Mouse (Mus musculus) adrenal gland, adult 18-20 months (tissue): ENCODE results near the gene Angptl7. TPM values are rescaled to one million over a fixed set of nuclear protein-coding genes. Genes with fewer than 3 reads are reported as not detected.
A peak's percentile ranks its signal among the peaks of the same experiment; 100 is the strongest.

Source experiments
- DNase-seq, 2 experiments: peaks; one replicate each; pipeline ENCODE4 v3.0.0; 2021 to 2022; ENCODE audit warnings: low spot score in 2 of 2
- long read RNA-seq, 2 experiments: library from polyadenylated mRNA; stranded (forward); transcript quantifications; one replicate each; pipeline ENCODE4 v2.0.0; 2021
- total RNA-seq, 2 experiments: library from RNA; stranded (reverse); gene quantifications; 1 replicate in 1 of 2; 2 replicates in 1 of 2; pipeline ENCODE4 v1.2.3; 2021

The Angptl7 gene
- 1 to 10 TPM in 1 of 2 experiments, under 1 TPM in 1; 0.63 to 1.3 TPM for total RNA-seq
- long read RNA-seq, experiment 1, partial matches to known transcripts: 0 of 3 reads
- long read RNA-seq, experiment 1, other reads (novel, unspliced or antisense): 0 of 3 reads
- long read RNA-seq, experiment 2, partial matches to known transcripts: 0 of 4 reads
- long read RNA-seq, experiment 2, other reads (novel, unspliced or antisense): 1 of 4 reads

GRCm38 (mm10) chr4:148500410-148500867 lies at the start of gene Angptl7:
TSS of gene Angptl7 (minus strand) at chr4:148500460.
- DNase-seq: no peak

- DNase-seq: no peak
These were observed 48.8 kb upstream of the Angptl7 start for GRCm38 (mm10) chr4:148549106-148549505.

- DNase-seq: no peak
These were observed 35.6 kb upstream of the Angptl7 start for GRCm38 (mm10) chr4:148535876-148536275.

- no peak for DNase-seq
These were observed 33.5 kb upstream of the Angptl7 start for GRCm38 (mm10) chr4:148533613-148534328.

- no peak for DNase-seq
These were observed 32.3 kb upstream of the Angptl7 start for GRCm38 (mm10) chr4:148532516-148532915.

GRCm38 (mm10) chr4:148531341-148531740 lies 31.1 kb upstream of the Angptl7 start:
- no peak for DNase-seq

GRCm38 (mm10) chr4:148530778-148531177 lies 30.5 kb upstream of the Angptl7 start:
- DNase-seq: no peak

- no peak for DNase-seq
These were observed 30.1 kb upstream of the Angptl7 start for GRCm38 (mm10) chr4:148530351-148530750.

GRCm38 (mm10) chr4:148527158-148527910 lies 27.1 kb upstream of the Angptl7 start:
- no peak for DNase-seq

GRCm38 (mm10) chr4:148523538-148523937 lies 23.3 kb upstream of the Angptl7 start:
- no peak for DNase-seq

GRCm38 (mm10) chr4:148518235-148518795 lies 18.1 kb upstream of the Angptl7 start:
- DNase-seq: no peak

- DNase-seq: no peak
These were observed 17.5 kb upstream of the Angptl7 start for GRCm38 (mm10) chr4:148517809-148518208.

GRCm38 (mm10) chr4:148515313-148515712 lies 15.1 kb upstream of the Angptl7 start:
- DNase-seq: no peak

GRCm38 (mm10) chr4:148513021-148513559 lies 12.8 kb upstream of the Angptl7 start:
- DNase-seq: no peak

GRCm38 (mm10) chr4:148511334-148511733 lies 11.1 kb upstream of the Angptl7 start:
- no peak for DNase-seq

GRCm38 (mm10) chr4:148510691-148511090 lies 10.4 kb upstream of the Angptl7 start:
- no peak for DNase-seq

GRCm38 (mm10) chr4:148509450-148510084 lies 9.3 kb upstream of the Angptl7 start:
- DNase-seq: no peak

GRCm38 (mm10) chr4:148508084-148508849 lies 8.0 kb upstream of the Angptl7 start:
- DNase-seq: no peak

- no peak for DNase-seq
These were observed 7.3 kb upstream of the Angptl7 start for GRCm38 (mm10) chr4:148507585-148507984.

- DNase-seq: peak in 1 of 2 experiments; percentile 17
These were observed 4.3 kb upstream of the Angptl7 start for GRCm38 (mm10) chr4:148504497-148504959.
